Mouse (Mus musculus) heart, embryonic 13.5 days (tissue): ENCODE results near the gene Hid1. TPM values are rescaled to one million over a fixed set of nuclear protein-coding genes. Genes with fewer than 3 reads are reported as not detected.

Experiments used
- ATAC-seq: fragments of 200-750 bp; cut with Nextera tagmentation; 2 replicates; pipeline ENCODE4 v1.8.0; 2017; ENCODE audit warnings: moderate TSS enrichment; ENCODE audit not compliant: insufficient number of reproducible peaks, low FRiP score, low TSS enrichment; ENCODE audit errors: extremely low read depth
- H3K27ac ChIP-seq: fragments of 300-500 bp; sonication (generic); replicated peaks from 2 replicates; pipeline ENCODE4 v1.5.1; 2015; ENCODE audit warnings: moderate library complexity, mild to moderate bottlenecking, inconsistent platforms
- H3K27me3 ChIP-seq: fragments of 300-500 bp; sonication (generic); replicated peaks from 2 replicates; pipeline ENCODE4 v1.6.1; 2015; ENCODE audit warnings: mild to moderate bottlenecking, inconsistent platforms
- H3K36me3 ChIP-seq: fragments of 300-500 bp; sonication (generic); 2 replicates; pipeline ENCODE4 v1.6.1; 2015; ENCODE audit warnings: mild to moderate bottlenecking, inconsistent platforms
- H3K4me1 ChIP-seq: fragments of 300-500 bp; sonication (generic); 2 replicates; pipeline ENCODE4 v1.6.1; 2015; ENCODE audit warnings: inconsistent platforms
- H3K4me2 ChIP-seq: fragments of 300-500 bp; sonication (generic); 2 replicates; pipeline ENCODE4 v1.6.1; 2015; ENCODE audit warnings: inconsistent platforms, mild to moderate bottlenecking, moderate library complexity
- H3K4me3 ChIP-seq: fragments of 300-500 bp; sonication (generic); 2 replicates; pipeline ENCODE4 v1.5.1; 2015; ENCODE audit warnings: moderate library complexity, mild to moderate bottlenecking, inconsistent platforms
- H3K9ac ChIP-seq: fragments of 300-500 bp; sonication (generic); 2 replicates; pipeline ENCODE4 v1.6.1; 2015; ENCODE audit warnings: inconsistent platforms, mild to moderate bottlenecking, moderate library complexity
- H3K9me3 ChIP-seq: fragments of 300-500 bp; sonication (generic); 2 replicates; pipeline ENCODE4 v1.6.1; 2016; ENCODE audit warnings: inconsistent platforms
- WGBS: fragments of 180-500 bp; shearing (Covaris S2); methylation state at CpG from one replicate; pipeline ENCODE4 v1.1.7; 2015; ENCODE audit warnings: mixed read lengths; 5-methylcytosine and 5-hydroxymethylcytosine counted together
- polyA plus RNA-seq: library from polyadenylated mRNA; unstranded; fragments of >200 nt; fragmentation: Nextera tagmentation; extraction: Ambion mirVana; gene quantifications from 2 replicates; pipeline ENCODE4 v1.2.1, GENCODE M21; 2015

The Hid1 gene
- 6.8 and 7.0 TPM in 2 replicates for polyA plus RNA-seq

DNA sequence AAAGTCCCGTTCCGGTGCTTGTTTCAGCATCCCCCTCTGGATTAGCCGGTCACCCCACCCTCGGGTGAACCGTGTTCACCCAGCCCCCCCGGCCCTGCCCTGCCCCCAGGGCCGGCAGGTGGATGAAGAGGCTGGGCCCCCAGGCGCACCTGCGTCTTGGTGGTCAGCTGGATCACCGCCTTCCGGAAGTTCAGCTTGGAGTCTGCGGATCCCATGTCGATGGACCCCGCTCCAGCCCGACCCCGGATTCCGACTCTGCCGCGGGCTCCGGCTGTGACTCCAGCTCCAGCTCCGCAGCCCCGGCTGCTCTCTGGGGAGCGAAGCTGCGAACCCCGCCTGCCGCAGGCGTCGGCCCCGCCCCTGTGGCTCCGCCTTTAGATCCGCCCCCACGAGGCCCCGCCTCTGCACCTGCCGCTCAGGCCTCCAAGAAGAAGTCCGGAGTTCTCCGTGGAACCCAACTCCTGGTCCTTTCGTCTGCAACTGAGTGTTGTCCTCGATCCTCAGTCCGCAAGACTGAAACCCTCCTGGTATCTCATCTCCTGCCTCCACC, at the start of gene Hid1:
Gene Hid1, minus strand, starts transcription at position 362 of the 550 bp plus-strand sequence.
- no peaks in the 10 kb centered on the region for H3K9me3 ChIP-seq
- H3K4me1 ChIP-seq, result peaks cover 25% of the 10 kb centered on the region
- H3K27ac ChIP-seq, result 0 out of 2 replicates have a peak within 1 kb of the TSS, but pooled peaks have one; percentile 28
- H3K9ac ChIP-seq, result peak within 1 kb of the TSS; percentile 83
- peak; percentile 64 for ATAC-seq
- under 1% methylated on average over 39 of the region's 39 CpGs for WGBS
- H3K4me2 ChIP-seq, result peak within 1 kb of the TSS; percentile 95
- no peaks in the 10 kb centered on the region for H3K36me3 ChIP-seq
- H3K4me3 ChIP-seq, result peak within 1 kb of the TSS; percentile 63
- H3K27me3 ChIP-seq, result peaks cover 86% of the 10 kb centered on the region

DNA sequence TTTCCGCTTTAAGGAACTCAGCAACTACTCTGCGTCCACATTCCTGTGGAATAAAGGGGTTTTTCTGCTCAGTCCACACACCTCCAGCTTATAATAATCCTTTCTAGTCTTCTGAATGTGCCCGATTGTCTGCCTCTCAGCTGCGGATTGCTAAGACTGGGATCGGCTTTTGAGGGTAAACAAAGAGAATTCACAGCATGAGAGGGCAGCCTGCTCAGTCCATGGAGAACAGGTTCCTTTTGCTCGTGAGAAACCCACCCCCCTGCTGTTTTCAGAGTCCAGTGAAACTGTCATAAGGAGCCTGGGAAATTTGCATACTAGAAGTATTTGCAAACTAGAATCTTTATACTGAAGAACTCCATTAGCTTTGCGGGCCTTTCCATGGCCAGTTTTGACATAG, 42.0 kb upstream of the Hid1 start:
- WGBS, result 86% methylated on average over 7 of the region's 7 CpGs

DNA sequence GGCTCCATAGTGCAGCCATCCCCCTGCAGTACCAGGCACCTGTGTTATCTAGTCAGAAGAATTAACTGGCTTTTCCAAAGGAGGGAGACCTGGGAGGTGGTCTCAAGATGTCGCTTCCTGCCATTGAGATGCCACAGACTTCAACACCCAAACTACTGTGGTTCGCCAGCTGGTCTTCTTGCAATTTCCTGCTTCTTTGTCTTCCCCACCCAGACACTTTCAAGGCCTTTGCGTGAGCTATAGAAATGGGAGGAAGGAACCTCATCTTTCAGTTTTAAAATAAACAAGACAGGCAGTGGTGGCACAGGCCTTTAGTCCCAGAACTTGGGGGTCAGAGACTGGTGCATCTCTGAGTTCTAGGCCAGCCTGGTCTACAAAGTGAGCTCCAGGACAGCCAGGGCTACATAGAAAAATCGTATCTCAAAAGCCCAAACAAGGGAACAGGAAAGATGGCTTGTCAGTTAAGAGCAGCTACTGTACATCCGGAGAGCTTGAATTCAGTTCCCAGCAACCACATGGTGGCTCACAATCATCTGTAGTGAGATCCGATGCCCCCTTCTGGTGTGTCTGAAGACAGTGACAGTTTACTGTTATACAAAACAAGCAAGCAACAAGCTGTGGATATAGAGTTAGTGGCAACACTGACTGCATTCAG, 40.8 kb upstream of the Hid1 start:
- Histone ChIP-seq H3K9ac (no peak overlapping the region), H3K4me2 (no peak overlapping the region), H3K27ac (peak overlapping the region; percentile 33), H3K4me1 (peaks cover 28% of the 10 kb centered on the region), H3K36me3 (peaks cover 58% of the 10 kb centered on the region), H3K4me3 (no peak overlapping the region), H3K9me3 (no peaks in the 10 kb centered on the region), H3K27me3 (no peaks in the 10 kb centered on the region)
- no peak for ATAC-seq
- WGBS, result 74% methylated on average over 6 of the region's 6 CpGs

More for the DNA sequence above, 42.0 kb upstream of the Hid1 start:
- H3K4me2 ChIP-seq, result no peak overlapping the region
- H3K36me3 ChIP-seq, result peaks cover 59% of the 10 kb centered on the region
- H3K27ac ChIP-seq, result no peak overlapping the region
- no peak for ATAC-seq
- peaks cover 30% of the 10 kb centered on the region for H3K4me1 ChIP-seq
- no peaks in the 10 kb centered on the region for H3K27me3 ChIP-seq
- no peak overlapping the region for H3K4me3 ChIP-seq
- H3K9me3 ChIP-seq, result no peaks in the 10 kb centered on the region
- no peak overlapping the region for H3K9ac ChIP-seq

DNA sequence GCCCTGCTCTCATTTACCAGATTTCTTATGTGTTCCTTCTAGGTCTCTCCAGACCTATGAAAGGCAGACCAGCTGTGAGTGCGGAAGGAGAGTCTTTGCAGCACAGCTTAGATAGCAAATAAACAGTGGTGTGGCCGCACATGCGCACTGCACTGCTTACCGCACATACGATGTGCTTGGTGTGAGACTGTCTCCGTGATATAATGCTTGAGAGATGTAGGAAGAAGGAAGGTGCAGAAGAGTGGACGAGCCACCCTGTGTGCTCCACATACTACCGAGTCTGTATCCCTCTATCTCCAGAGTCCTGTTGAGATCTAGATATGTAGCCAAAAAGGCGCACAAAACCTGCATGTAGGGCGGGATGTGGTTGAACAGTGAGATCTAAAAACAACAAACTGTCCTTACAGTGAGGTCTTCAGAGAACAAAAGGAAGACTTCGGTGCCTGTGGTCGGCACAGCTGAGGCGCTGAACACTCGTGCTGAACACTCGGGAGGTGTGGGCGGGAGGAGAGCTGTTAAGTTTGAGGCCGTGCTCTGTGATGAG, 39.4 kb upstream of the Hid1 start:
- ATAC-seq, result no peak
- Histone ChIP-seq H3K27me3 (no peaks in the 10 kb centered on the region), H3K4me3 (no peak overlapping the region), H3K27ac (no peak overlapping the region), H3K4me2 (no peak overlapping the region), H3K9ac (no peak overlapping the region), H3K4me1 (peaks cover 24% of the 10 kb centered on the region), H3K36me3 (peaks cover 58% of the 10 kb centered on the region), H3K9me3 (no peaks in the 10 kb centered on the region)
- WGBS, result 88% methylated on average over 17 of the region's 17 CpGs

- WGBS, result 90% methylated on average over 6 of the region's 6 CpGs
- ATAC-seq, result no peak
Observed at GRCm38 (mm10) chr11:115405723-115406122, 38.2 kb upstream of the Hid1 start.

GRCm38 (mm10) chr11:115403338-115404124, 36.0 kb upstream of the Hid1 start, which contains the start of gene Mrpl58:
Mrpl58 (plus strand) TSS chr11:115403752.
- Histone ChIP-seq H3K4me2 (peak within 1 kb of the TSS; percentile 92), H3K4me3 (peak within 1 kb of the TSS; percentile 65), H3K36me3 (peaks cover 28% of the 10 kb centered on the region), H3K9me3 (no peaks in the 10 kb centered on the region), H3K27me3 (0 out of 2 replicates have a peak, but pooled peaks cover 9% of the 10 kb centered on the region), H3K9ac (peak within 1 kb of the TSS; percentile 87), H3K4me1 (peaks cover 20% of the 10 kb centered on the region), H3K27ac (peak within 1 kb of the TSS; percentile 74)
- peak; percentile 56; the same call in 1 of the 2 replicates for ATAC-seq
- WGBS, result 2% methylated on average over 50 of the region's 50 CpGs

More at GRCm38 (mm10) chr11:115405723-115406122, 38.2 kb upstream of the Hid1 start:
- Histone ChIP-seq H3K4me2 (no peak overlapping the region), H3K27ac (no peak overlapping the region), H3K9ac (no peak overlapping the region), H3K4me3 (no peak overlapping the region), H3K9me3 (no peaks in the 10 kb centered on the region), H3K27me3 (0 out of 2 replicates have a peak, but pooled peaks cover 5% of the 10 kb centered on the region), H3K4me1 (peaks cover 14% of the 10 kb centered on the region), H3K36me3 (peaks cover 49% of the 10 kb centered on the region)

GRCm38 (mm10) chr11:115400630-115401391, 33.3 kb upstream of the Hid1 start:
- Histone ChIP-seq H3K4me1 (peaks cover 20% of the 10 kb centered on the region), H3K4me3 (no peak overlapping the region), H3K4me2 (no peak overlapping the region), H3K27ac (no peak overlapping the region), H3K9me3 (no peaks in the 10 kb centered on the region), H3K36me3 (peaks cover 7% of the 10 kb centered on the region; the same call in 1 of the 2 replicates), H3K27me3 (0 out of 2 replicates have a peak, but pooled peaks cover 11% of the 10 kb centered on the region), H3K9ac (no peak overlapping the region)
- 50% methylated on average over 11 of the region's 11 CpGs for WGBS
- ATAC-seq, result no peak

DNA sequence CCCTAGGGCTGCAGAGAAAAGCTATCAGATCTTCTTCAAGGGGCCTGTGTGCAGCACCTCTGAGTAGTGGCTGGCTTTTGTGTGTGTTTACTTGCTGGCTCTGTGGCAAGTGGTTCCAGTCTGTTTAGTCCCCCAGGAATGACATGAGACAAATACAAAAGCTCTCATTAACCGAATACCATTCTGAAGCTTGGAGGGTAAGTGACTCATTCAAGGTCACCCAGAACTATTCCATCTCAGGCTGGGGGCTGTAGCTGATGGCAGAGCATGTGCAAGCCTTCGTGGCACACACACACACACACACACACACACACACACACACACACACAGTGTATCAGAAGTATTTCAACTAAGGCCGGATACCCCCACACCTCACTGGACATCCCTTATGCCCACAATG, 32.6 kb upstream of the Hid1 start:
- 68% methylated on average over 3 of the region's 3 CpGs for WGBS
- no peak overlapping the region for H3K4me3 ChIP-seq
- no peak overlapping the region for H3K4me2 ChIP-seq
- H3K9ac ChIP-seq, result no peak overlapping the region
- 0 out of 2 replicates have a peak, but pooled peaks cover 11% of the 10 kb centered on the region for H3K27me3 ChIP-seq
- H3K36me3 ChIP-seq, result peaks cover 11% of the 10 kb centered on the region; the same call in 1 of the 2 replicates
- ATAC-seq, result no peak
- peaks cover 20% of the 10 kb centered on the region for H3K4me1 ChIP-seq
- H3K27ac ChIP-seq, result no peak overlapping the region
- no peaks in the 10 kb centered on the region for H3K9me3 ChIP-seq

DNA sequence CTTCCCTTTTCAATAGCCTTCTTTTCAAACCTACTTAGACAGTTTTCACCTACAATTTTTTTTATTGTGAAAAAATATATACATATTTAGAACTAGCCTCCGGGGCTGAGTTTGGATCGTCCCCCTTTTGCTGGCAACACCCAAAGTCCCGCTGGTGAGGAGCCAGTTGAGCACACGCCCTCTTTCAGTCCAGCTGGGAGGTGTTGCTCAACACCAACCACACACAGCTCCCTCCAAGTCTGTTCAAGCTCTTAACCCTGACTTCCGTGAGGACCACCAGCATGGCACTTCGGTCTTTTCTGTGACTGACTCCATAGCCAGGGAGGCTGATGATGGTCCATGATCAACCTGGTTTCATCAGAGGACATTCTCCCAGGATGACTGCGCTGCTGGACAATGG, 30.5 kb upstream of the Hid1 start:
- ATAC-seq, result no peak
- peaks cover 21% of the 10 kb centered on the region; the same call in 1 of the 2 replicates for H3K27me3 ChIP-seq
- no peak overlapping the region for H3K4me3 ChIP-seq
- H3K27ac ChIP-seq, result no peak overlapping the region
- H3K36me3 ChIP-seq, result peaks cover 30% of the 10 kb centered on the region
- H3K4me2 ChIP-seq, result no peak overlapping the region
- whole genome bisulfite sequencing, result 69% methylated on average over 7 of the region's 7 CpGs
- no peaks in the 10 kb centered on the region for H3K9me3 ChIP-seq
- H3K9ac ChIP-seq, result no peak overlapping the region; the same call in 1 of the 2 replicates
- H3K4me1 ChIP-seq, result peaks cover 15% of the 10 kb centered on the region; the same call in 1 of the 2 replicates

DNA sequence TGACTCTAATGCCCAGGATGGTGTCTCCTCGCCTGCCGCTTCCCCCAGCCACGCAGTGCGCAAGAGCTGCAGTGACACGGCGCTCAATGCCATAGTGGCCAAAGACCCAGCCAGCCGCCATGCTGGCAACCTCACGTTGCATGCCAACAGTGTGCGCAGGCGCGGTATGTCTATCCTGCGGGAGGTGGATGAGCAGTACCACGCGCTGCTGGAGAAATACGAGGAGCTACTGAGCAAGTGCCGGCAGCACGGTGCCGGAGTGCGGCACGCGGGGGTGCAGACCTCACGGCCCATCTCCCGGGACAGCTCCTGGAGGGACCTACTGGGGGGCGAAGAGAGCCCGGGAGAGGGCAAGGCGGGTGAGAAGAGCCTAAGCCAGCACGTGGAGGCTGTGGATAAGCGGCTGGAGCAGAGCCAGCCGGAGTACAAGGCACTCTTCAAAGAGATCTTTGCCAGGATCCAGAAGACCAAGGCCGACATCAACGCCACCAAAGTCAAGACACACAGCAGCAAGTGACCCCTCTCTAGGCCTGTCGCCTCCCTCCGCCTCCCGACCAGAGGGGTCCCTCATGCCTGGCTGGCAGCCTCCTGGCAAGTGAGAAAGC, 26.3 kb upstream of the Hid1 start:
- peaks cover 10% of the 10 kb centered on the region; the same call in 1 of the 2 replicates for H3K4me1 ChIP-seq
- no peak overlapping the region for H3K27ac ChIP-seq
- peaks cover 61% of the 10 kb centered on the region for H3K36me3 ChIP-seq
- peak overlapping the region; percentile 29 for H3K4me3 ChIP-seq
- no peaks in the 10 kb centered on the region for H3K9me3 ChIP-seq
- no peak for ATAC-seq
- H3K9ac ChIP-seq, result peak overlapping the region; percentile 59
- 38% methylated on average over 34 of the region's 34 CpGs for WGBS
- peak overlapping the region; percentile 65 for H3K4me2 ChIP-seq
- H3K27me3 ChIP-seq, result peaks cover 13% of the 10 kb centered on the region; the same call in 1 of the 2 replicates
